Mouse (Mus musculus): ENCODE results near the gene AW822073.
"Not testable (repeated sequence)": the region's sequence is repeated elsewhere in the genome, so short reads cannot be mapped to it uniquely, and the experiment has no call there.

The AW822073 gene

GRCm38 (mm10) chr10:58224827-58225785, at the start of gene AW822073:
Gene AW822073 (minus strand): TSS chr10:58224930.
- peak in 1 of 2 experiments; percentile 39 for DNase-seq

DNA sequence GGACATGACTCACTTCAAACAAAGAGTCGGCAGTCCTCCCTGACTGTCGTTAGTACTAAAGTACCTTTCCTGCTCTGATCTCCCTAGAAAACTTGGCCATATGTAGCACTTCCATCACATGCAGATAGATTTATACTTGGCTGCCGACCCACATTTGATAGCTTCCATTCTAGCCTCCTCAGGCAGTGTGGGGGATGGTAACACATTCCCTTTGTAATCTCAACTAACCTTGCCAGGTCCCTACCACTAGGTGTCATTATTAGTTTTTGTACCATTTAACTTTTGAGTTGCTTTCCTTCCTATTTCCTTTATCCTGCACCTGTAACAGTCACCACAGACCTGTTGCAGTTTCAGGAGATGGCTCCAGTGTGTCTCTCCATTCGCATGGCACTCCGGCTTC, 33.7 kb upstream of the AW822073 start:
- no peak for DNase-seq

DNA sequence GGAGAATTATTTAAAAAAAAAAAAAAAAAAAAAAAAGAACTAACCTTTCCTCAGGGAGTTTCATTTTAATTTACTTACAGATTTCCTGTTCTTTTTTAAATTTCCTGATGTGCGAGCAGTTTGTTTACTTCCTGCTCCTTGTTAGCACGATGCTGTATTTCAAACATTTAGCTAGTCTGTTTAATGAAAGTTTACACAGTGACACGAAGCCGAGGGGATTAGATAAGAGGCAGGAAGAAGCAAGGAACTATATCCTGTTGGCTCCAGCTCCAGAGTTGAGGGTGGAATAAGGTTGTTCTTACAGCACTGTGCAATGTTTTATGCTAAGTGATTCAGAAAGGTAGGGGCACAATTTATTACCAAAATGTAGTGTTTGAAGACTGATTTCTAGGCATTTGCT, 31.2 kb upstream of the AW822073 start:
- no peak for DNase-seq

DNA sequence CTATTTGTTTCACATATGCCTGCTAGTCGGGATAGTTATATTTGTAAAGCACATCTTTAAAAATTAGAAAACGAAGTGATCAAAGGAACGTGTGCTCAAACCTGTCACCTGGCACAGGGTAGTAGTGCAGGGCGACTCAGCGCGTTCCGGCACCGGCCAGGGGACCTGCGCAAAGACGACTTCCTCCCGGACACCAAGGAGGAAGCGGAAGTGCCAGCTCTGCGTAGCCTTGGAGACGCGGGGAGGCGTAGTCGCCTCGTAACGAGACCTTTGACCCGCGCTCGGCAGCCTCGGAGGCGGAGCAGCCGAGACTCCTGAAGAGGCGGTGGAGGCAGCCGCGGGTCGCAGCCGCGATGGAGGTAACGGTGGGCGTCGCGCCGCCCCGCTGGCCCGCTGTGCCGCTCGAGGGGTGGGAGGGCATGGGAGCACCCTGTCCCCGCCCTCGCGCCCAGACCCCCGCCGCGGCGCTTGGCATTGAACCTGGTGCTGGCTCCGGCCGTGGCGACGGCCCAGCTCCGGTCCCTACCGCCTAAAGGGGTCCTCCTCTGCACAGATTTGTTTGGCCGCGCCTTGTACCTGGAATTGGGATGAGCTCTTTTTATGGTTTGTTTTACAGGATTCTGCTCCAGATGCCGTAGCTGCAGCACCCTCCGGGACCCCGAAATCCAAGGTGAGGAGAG, 30.6 kb upstream of the AW822073 start, which contains the start of gene Gcc2:
Gene Gcc2, plus strand, starts transcription at position 285 of the 680 bp plus-strand sequence.
- peak; percentile 89 to 93 for DNase-seq

- DNase-seq: peak in 1 of 2 experiments; percentile 17
Observed at GRCm38 (mm10) chr10:58254635-58255175, 30.0 kb upstream of the AW822073 start.

DNA sequence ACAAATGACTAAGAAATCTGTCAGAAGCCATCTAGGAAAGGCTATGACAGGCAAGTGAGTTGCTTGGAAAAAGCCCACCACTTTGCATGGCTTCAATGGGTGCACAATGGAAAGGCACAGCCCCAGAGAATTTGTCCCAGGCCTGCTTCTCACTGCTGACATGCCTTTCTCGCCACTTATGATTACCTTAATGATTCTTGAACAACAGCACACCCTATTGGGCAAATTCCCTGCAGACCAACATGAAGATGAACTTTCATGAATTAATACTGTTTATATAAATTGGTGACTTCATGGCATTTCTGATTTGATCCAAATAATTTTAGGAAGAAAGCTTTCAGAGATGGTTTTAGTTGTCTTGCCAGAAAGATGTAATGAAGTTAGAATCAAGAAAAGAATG, 24.8 kb upstream of the AW822073 start:
- DNase-seq: no peak

DNA sequence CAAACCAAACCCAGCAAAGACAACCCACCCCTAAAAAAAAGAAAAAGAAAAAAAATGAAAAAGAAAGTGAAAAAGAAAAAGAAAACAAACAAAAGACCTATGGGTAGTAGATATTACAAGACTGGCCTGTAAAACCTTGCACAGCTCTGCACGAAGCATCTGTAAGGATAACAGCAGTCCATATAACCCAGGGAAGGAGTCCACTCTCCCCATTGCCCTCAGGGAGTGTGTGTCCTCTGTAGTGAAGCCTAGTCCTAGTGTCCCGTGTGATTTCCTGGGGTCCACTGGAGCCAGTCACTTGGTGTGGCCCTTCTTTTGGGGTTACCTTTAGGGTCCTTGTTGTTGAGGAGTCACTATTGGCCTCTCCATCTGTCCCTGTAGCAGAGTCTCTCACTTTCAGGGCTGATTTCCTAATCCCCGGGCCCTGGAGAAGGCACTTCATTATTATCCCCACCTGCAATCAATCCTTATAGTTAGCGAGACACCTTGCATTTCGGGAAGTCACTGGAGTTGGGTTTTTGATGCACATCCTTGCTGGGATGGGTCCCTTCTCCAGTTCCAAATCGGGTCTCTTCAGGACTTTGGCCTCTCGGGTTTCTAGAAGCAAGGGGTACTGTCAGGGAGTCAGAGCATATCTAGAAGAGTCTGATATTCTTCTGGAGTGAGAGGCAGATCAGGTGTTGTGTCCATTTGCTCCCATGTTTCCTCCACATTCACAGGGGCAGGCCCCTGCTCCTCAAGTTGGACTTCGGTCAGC, 14.4 kb upstream of the AW822073 start:
- peak; percentile 31 to 38 for DNase-seq

DNA sequence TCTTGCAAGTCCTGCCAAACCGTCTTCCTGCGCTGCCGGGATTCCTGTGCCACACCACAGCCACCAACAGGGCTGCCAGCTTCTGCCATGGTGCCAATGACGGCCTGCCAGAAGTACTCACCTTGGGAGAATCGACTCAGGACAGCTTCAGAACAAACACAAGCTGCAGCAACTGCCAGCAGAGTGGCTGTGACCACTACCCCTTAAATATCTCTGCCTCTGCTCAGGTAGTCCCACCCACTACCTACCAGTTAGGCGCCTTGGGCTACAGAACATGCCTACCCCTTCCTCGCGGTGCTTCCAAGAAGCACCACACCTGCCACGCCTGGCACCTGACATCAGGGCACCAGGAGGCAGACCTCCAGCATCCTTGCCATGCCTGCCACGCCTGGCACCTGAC, 11.9 kb upstream of the AW822073 start, which contains the start of gene Gm4981:
Gene Gm4981, minus strand, starts transcription at position 89 of the 400 bp plus-strand sequence.
- no peak for DNase-seq

- not testable (repeated sequence) for DNase-seq
Observed at GRCm38 (mm10) chr10:58234985-58235384, 10.3 kb upstream of the AW822073 start.

GRCm38 (mm10) chr10:58233740-58234121, 9.0 kb upstream of the AW822073 start:
- not testable (repeated sequence) for DNase-seq

- DNase-seq: not testable (repeated sequence)
Observed at GRCm38 (mm10) chr10:58233054-58233739, 8.5 kb upstream of the AW822073 start.

DNA sequence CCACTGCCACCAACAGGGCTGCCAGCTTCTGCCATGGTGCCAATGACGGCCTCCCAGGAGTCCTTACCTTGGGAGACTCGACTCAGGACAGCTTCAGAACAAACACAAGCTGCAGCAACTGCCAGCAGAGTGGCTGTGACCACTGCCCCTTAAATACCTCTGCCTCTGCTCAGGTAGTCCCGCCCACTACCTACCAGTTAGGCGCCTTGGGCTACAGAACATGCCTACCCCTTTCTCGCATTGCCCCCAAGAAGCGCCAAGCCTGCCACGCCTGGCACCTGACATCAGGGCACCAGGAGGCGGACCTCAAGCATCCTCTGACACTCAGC, 7.9 kb upstream of the AW822073 start, which contains the start of gene Duxf3:
Gene Duxf3, minus strand, starts transcription at position 35 of the 329 bp plus-strand sequence.
- DNase-seq: not testable (repeated sequence)

DNA sequence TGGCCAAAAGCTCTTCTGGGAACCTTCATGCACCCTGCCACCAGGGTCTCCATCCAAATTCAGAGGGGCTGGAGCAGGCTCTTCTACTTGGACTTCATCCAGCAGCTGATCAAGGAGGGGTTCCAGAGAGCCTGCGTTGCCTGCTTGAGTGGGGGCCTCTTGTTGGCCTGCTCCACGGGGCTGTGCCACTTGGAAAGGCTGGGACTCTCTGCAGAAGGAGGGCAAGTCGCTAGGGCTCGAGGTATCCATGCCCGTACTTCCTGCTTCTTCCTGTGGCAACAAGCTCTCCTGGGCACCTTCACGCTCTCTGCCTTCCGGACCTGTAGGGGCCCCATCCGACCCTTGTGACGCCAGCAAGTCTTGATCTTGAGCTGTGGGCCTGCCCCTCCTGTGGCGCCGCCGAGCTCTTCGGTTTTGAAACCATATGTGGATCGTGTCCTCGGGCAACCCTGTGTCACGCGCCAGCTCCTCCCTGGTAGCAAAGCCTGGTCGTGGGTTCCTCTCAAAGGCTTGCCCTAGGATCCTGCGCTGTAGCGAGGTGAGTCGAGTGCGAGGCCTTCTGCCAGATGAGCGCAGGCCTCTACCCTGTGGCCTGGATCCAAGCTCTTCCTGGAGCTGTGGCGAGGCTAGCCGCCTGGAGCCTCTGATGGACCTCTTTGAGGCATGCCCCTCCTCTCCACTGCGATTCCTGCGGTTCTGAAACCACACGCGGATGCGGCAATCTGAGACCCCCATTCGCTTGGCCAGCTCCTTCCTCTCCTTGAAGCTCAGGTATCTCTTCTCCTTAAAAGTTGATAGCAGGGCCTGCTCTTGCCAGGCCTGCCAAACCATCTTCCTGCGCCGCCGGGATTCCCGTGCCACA, 7.3 kb upstream of the AW822073 start:
- DNase-seq: peak; percentile 56 to 62

GRCm38 (mm10) chr10:58231088-58231487, 6.4 kb upstream of the AW822073 start:
- DNase-seq: not testable (repeated sequence)

- DNase-seq: not testable (repeated sequence)
Observed at GRCm38 (mm10) chr10:58230021-58230420, 5.3 kb upstream of the AW822073 start.

- not testable (repeated sequence) for DNase-seq
Observed at GRCm38 (mm10) chr10:58227798-58228197, 3.1 kb upstream of the AW822073 start.

DNA sequence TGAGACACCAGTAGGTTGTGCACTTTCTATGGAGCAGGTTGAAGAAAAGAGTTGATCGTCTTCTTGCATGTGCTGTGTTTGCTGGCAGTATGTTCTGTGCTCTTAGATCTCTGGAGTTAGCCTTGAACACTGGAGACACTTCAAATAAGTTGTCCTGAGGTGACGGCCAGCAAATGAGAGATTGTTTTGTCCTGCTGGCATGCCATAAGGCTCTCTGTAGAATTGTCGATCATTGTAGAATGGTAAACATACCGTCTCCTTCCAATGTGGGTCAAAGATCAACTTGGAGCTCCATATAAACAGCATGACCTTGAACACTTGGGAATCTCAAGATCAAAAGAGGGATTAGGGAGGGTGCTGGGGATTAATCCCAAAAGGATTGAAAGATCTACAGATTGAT, 1.6 kb upstream of the AW822073 start:
- DNase-seq: not testable (repeated sequence)

GRCm38 (mm10) chr10:58223972-58224805, 541 bp downstream of the AW822073 start:
- peak; percentile 45 to 59 for DNase-seq

- not testable (repeated sequence) for DNase-seq
Observed at GRCm38 (mm10) chr10:58223161-58223560, 1.6 kb downstream of the AW822073 start.

GRCm38 (mm10) chr10:58221571-58221970, 3.2 kb downstream of the AW822073 start:
- DNase-seq: not testable (repeated sequence)

Data from cerebellum, postnatal 36 days (tissue).